Mouse (Mus musculus) spleen, adult 12 weeks (tissue): ENCODE measurements around the gene Map3k13.
"Not testable (repeated sequence)": the region's sequence is repeated elsewhere in the genome, so short reads cannot be mapped to it uniquely, and the experiment has no call there.

Source experiments
- DNase-seq: peaks from one replicate; pipeline ENCODE4 v3.0.0; 2022; ENCODE audit warnings: low spot score

Map3k13 gene

DNA sequence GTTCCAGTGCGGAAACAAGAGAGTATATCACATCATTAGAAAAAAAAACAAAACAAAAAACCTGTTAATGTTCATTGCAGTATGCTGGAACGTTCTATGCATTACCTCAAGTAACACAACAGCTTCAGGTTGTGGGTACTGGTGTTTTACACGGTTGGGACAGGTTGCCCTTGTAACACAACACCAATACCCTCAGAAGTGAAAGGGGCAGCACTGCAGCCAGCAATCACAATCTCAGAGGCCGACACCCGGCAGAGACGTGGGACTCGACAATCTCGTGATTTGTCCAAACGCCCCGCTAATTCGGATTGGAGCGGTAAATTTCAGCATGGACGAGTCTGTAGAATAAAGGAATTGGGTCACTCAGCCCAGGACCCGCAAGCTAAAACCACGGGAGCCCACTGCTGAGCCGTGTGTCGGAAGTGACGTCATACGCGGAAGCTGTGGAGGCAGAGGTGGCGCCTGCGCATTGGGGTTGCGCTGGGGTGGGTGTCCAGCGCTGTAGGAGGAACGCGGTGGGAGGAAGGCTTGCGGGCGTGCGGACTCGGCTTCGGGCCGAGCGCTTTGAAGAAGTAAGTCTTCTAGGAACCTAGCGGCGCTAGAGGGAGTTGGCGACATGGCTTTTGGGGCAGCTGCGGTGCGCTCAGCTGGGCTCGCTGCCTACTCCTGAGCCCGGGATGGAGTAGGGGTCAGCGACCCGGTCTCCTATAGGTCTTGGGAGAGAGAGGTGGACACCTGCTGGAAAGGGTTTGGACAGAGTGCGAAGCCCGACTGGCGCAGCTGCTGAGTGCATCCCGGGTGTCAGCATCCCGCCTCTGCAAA is at the start of gene Map3k13:
Gene Map3k13 (plus strand): TSS at position 472 of the 822 bp plus-strand sequence.
- DNase-seq = peak; percentile 88

DNA sequence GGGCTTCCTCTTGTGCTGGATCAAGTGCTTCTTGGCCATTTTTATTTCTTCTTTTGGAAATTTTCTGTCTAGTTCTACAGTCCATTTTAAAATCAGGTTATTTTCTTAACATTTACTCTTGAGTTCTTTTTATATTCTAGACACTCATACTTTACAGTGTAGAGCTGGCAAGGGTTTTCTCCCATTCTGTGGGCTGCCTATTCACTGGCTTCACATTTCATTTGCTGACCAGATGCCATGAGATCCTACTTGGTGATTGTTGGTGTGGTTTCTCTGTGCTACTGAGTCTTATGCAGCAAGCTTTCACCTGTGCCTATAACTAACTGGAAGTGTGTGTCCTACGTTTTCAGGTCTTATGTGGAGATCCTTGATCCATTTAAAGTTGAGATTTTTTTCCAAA is 35.7 kb upstream of the Map3k13 start:
- no peak for DNase-seq

DNA sequence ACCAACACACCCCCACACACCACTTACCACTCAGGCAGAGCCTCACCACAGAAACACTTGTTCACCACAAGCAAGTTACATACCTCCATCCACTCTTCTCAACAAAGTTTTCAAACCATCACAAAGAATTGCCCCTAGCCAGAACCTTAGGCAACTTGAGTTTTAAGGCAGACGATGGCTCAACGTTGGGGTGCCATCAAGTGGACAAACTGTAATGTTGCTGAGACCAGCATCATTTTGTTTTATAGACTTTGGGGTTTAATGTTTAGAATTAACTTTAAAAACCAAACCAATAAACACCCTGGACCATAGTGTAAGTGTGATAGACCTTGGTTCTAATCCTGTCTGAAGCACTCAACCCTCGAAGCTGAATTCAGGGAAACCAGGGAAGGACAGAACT is 25.9 kb upstream of the Map3k13 start:
- no peak for DNase-seq

DNA sequence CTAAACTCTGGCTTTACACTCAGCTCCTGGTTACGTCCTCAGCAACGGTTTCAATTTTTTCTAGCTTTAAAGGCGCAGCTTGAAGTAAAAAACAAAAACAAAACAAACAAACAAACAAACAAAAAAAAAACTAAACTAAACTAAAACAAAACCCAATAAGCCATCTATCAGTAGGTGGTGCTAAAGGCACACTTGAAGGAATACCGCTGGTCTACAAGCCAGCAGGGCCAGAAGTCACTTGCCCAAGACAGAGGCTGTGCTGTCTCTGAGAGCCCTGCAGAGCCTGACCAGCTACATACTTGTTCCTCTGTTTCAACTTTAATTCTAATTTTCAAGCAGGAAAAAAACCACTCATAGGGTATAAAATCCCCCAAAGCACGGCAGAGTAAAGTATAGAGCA is 24.5 kb upstream of the Map3k13 start:
- DNase-seq = no peak

DNA sequence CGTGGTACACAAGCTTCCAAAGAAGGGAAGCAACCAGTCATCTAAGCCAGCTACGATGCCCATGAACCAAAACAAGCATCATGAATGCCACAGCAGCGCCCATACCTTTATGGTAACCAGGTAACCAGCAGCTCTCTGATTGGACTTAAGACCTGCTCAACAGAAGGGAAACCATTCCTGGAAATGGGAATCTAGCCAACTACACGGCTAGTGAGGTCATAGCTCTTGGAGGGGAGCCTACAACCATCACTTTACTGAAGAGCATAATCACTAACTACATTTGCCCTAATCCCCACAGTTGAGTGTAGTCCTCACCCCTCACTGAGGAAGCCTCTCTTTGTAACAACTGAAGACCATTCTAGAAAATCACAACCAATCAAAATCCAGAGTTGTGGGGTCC is 19.4 kb upstream of the Map3k13 start:
- DNase-seq = no peak

DNA sequence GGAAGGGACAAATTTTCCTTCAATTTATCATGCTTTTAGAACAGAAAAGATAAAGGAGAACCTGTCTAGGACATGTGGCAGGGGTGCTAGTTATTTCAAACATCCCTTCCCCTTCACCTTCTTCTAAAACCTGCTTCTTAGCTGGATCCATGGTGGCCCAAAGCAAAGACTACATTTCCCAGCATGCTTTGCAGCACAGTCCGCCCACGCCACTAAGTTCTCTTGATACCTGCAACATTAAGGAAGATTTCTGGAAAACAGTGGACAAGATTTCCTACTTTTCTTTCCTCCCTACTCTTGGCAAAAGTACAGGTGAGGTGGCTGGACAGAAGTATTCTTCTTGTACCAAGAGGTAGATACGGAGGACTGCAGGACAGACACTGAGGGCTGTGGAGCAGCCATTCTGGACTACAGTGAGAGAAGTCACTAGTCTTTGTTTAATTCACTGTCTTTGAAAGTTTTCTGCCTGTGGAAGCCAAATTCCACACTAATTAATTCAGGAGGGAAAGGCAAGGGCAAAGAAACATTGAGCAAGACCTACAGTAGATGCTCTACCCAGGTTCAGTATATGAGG is 15.8 kb upstream of the Map3k13 start:
- no peak for DNase-seq

DNA sequence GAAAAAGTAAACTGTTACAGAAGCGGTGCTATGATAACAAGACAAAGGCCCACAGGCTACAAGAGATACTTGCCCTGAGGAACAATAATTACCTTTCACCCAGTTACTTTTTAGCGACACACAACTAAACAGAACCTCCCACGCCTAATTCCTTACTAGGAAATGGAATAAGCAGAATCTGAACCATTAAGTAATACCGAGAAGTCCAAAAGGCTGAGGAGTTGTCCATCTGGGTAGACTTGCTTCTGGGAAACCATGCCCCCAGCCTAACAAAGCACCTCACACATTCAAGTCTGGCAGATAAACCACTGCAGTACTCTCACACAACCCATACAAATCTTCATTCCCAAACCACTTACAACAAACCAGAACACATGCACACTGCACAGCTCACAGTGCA is 15.0 kb upstream of the Map3k13 start:
- no peak for DNase-seq

DNA sequence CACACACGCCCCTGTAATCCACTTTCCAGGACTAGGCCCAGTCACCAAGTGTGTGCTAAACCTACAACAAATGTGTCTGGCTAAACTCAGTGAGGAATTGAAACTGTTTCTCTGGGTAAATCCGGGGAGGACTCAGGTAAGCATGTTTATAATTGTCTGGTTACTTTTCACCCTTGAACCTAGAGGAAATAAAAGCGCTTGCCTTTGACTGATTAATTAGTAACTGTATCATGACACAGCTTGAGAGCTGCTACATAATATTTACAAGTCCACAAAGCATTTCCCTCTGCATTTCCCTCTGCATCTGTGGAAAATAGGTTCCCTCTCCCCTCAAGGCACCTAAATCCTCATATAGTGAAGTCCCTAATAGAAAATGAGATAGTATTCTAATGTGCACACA is 12.9 kb upstream of the Map3k13 start:
- no peak for DNase-seq

DNA sequence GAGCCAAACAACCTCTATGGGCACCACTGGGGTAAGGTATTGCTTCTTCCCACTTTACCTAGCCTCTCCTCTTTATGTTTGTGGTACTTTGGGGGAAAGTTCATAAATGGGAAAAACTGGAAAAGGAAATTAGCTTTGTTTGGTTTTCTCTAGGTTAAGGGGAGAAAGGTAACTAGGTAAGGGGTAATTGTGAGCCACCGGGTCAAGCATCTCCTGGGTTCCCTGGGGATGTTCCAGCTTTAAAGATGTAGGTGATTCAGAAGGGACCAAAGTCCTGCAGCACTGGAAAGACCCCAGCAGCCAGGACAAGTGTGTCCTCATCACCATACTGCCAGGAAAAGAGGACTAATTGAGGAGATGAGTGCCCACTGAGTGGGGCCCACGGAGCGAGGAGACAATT is 12.3 kb upstream of the Map3k13 start:
- DNase-seq = no peak

DNA sequence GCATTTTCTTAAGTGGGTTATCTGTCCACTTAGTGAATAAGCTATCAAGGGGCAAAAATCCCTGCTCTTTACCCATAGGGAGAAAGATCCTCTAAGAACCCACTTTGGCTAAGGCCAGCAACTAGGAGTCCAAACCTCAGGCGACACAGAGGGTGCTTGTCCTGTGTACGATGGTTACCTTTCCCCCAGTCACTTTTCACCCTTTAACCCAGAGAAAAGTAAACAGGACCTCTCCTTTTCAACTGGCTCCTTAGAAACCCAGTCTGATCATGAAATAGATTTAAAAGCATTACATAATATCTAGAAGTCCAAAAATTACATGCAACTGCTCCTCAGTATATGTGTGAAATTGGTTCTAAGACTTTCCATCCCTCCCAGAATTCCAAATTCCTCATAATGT is 11.3 kb upstream of the Map3k13 start:
- DNase-seq = no peak

DNA sequence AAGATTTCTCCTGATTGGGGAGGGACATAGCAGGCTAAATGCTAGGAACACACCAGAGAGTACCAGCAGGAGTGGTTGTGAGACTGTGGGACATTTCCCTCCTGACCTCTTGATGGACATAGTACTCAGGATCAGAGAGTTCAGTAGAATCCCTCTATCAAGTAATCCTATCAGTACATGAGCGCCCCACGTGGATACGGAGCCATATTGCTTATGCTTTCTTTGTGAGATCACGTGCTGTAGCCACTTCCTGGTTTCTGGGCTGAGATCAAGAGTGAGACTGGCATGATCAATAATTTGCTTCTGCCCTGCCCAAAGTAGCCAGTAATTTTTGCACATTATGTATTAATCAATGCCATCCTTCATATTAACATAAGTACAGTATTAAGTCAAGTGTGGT is 9.1 kb upstream of the Map3k13 start:
- DNase-seq = no peak

DNA sequence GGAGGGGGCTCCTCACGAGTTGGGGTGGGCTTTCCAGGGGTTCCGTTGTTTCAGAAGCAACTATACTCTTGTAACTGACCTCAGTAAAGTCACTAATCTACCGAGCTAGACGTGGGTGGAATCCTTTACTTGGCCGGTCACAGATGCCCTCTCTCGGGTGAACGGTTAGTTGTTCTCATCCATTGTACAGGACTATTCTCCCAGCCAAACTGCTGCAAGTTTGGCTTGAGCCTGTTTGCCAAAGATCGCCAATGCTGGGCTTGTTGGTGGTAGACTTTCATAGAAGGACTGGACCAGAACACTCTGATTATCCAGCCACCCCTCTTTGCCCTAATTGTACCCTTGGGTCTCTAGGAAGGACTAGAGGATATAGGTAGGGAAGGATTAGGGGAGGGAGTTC is 7.8 kb upstream of the Map3k13 start:
- DNase-seq = no peak

DNA sequence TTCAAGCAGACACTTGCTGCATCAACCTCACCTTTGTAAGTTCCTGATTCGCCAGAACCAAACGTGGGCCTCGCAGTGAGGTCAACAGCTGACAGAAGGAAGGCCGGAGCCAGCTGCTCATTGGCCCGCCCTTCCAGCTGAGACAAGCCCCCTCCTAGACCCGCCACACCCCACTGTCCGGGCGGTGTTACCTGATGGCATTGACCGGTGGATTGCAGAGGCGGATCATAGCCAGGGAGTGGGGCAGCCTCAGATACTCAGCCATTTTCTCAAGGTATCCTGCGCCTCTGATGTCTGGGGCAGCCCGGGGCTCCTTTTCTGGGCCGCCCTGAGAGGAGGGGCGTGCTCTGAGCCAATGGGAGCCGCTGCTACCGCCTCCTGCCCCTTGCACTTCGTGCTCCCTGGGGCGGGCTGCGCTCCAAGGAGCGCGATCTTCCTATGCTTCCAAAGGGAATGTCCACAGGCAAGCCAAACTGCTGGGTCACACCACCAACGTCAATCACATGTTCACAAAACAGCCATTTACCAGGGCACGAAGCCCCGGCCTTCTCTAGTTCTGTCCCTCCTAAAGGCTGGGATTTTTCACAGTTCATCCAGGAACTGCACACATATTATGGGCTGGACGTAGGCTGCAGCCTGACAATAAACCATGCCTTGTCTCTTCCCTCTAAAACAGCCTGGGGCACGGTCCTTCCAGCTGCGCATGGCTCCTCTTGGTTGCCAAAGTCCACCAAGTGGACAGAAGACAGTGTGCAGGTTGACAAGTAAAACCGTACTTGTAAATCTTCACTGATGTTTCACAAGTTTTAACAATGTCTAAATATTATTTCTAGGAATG is 6.4 kb upstream of the Map3k13 start, which contains the start of gene Ehhadh:
Gene Ehhadh (minus strand): TSS at position 292 of the 838 bp plus-strand sequence.
- DNase-seq = peak; percentile 40

DNA sequence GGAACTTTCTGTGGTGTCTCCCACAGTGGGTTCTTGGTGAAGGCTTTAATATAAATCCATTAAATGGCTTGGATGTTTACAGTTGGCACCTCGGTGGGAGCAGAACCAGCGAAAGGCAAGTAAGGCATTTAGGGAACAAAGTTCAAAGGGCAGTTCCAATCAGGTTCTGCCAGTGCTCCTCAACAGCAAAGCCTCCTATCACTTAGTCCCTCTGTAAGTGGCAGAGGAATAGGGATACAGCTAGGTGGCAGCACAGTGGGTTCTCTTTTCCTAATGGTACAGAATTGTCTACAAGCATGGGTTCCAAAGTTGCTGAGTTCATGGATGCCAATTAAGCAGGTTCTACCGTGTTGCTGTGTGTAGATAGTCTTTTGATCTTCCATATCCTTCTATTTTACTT is 5.6 kb upstream of the Map3k13 start:
- DNase-seq = no peak

DNA sequence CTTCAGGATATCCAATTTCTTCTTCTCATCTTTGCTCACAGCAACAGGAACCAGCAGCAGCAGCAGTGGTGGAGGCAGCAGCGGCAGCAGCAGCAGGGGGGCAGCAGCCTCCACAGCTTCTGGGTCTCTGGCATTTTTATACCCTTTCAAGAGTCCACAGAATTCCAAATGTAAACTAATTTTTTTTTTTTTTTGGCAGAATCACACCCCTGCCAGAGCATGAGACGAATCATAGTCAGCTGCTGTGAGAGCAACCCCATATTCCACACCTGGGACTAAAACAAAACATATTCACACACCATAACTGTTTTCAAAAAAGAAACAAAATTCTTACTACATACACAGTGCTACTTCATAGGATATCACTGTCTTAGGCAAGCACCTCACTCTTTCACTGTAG is 5.0 kb upstream of the Map3k13 start:
- no peak for DNase-seq

DNA sequence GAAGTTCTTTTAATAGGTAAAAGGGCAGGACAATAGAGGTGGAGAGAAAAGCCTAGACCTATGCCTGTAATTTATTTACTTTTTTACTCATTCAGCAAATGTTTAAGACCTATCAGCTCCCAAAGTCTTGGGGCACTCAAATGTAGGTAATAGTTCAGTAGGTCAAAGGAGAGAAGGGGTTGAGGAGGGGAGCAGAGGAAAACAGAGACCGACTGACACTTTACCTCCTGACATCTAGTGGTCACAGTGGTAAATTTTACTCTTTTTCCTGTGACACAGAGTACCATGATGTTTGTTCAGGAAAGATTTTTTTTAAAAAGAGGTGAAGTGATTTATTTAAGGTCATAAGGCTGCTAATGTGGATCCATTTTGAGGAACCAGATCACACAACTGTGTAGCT is 3.7 kb upstream of the Map3k13 start:
- DNase-seq = no peak

DNA sequence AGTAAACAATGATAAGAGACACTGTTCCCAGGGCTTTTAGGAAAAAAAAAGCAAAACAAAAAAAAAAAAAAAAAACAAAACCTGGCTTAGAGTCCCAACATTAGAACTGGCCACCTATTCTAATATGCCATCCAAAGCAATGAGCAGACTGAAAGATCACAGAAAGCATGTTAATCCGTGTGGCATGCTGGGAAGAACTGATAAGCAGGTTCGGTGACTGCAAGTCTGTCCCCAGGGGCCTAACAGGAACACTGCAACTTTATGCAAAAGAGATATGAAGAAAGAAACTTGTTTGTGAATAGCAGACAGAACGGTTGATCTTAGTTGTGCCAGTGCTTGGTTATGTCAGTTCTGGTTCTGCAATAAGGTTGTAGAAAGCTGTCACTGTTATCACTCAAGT is 2.4 kb upstream of the Map3k13 start:
- DNase-seq = no peak

DNA sequence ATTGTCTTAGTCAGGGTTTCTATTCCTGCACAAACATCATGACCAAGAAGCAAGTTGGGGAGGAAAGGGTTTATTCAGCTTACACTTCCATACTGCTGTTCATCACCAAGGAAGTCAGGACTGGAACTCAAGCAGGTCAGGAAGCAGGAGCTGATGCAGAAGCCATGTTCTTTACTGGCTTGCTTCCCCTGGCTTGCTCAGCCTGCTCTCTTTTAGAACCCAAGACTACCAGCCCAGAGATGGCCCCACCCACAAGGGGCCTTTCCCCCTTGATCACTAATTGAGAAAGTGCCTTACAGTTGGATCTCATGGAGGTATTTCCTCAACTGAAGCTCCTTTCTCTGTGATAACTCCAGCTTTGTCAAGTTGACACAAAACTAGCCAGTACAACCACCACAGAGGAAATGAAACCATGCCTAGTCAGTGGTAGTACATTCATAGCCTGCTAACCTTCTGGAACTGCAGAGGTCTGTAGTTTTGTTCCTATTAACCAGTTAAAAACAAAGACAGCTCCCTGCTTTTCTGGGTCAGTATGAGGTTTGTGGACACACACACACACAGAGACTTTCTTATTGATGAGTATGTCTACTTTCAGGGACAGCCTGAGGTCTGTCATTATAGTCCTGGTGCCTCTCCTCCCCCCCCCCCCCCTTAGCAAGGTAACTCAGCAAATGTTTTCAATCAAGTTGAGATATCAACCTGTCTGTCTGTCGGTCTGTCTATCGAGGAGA is 901 bp upstream of the Map3k13 start:
- not testable (repeated sequence) for DNase-seq

DNA sequence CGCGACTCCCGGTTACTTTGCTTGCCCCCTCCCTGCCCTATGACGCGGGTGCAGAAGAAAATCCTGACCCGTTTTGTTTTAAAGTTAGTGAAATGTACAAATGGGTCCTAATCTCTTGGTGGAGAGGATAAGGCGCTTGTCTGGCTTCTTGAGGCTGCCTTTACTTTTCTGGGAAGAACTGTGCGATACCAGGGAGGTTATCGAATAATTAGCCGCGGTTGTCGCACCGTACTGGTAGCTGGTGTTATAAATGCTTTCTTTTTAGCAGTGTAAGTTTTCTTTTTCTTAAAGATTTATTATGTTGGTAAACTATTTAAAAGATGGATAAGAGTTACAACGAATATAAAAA is 525 bp downstream of the Map3k13 start:
- DNase-seq = no peak

DNA sequence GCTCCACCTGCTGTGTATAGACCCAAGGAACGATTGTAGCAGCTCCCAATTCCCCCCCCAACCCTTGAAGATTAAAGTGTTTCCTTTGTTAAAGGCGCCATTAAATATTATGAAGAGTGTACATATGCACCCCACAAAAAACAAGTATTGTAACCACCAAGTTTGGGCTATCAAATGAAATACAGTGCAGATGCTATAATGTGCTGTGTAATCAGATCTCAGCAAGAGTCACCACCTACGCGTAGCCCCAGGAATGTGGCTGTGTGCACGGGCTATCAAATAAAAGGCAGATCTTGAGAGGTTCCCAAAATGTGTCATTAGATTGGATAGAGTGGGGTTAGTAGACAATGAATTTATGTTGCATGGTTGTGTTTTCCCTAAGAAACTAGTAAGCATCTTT is 925 bp downstream of the Map3k13 start:
- no peak for DNase-seq

DNA sequence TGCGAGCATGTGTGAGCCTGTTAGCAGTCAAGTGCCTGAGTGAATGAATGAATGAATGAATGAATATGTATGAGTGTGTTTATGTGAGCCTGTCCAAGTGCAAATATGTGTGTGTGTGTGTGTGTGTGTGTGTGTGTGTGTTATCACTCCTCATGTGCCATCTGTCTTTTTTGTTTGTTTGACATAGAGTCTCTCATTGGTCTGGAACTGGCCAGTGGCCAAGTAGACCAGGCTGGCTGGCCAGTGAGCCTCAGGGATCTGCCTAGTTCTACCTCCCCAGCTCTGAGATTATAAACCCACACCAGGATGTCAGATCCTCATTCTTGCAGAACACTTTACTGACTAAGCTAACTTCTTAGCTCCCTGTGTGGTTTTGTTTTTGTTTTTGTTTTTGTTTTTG is 10.1 kb downstream of the Map3k13 start:
- DNase-seq = no peak

DNA sequence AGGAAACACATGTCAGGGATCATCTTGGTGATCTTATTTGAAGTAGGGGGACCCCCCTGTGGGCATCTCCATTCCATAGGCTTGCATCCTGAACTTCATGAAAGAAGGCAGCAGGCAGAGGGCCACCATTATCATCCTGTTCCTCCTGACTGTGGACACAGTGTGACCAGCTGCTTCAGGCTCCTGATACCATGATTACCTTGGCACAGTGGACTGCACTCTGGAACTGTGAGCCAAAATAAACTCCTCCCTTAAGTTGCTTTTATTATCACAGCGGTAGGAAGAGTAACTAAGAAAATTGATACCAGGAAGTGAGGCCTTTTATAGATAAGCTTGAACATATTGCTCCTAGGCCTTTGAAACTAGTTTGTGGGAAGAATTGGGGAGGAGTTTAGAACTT is 12.7 kb downstream of the Map3k13 start:
- no peak for DNase-seq
